Mouse (Mus musculus): ENCODE results near the gene Csn3.

GRCm38 (mm10) chr5:87940752-87941151 lies 15.4 kb downstream of the Csn3 start:
- no peak for TF ChIP-seq CTCF (IDR thresholded peaks at IDR 0.05; ENCODE audit: low read depth)
- no peak for TF ChIP-seq EP300 (IDR thresholded peaks at IDR 0.05; ENCODE audit: low read depth)

Measured in liver, embryonic 14.5 days (tissue).